Mouse (Mus musculus) liver, adult 2 months (tissue): ENCODE results near the gene St5.

Experiments used
- CTCF ChIP-seq: fragments of 200-500 bp; IDR thresholded peaks from 2 replicates; pipeline ENCODE4 v1.5.1; 2011; ENCODE audit warnings: low read depth, low read length, control low read depth
- POLR2A ChIP-seq: fragments of 200-500 bp; IDR thresholded peaks from 2 replicates; pipeline ENCODE4 v1.6.1; 2011; ENCODE audit warnings: low read length, control low read depth; ENCODE audit not compliant: insufficient read depth; ENCODE audit errors: extremely low read depth

GRCm38 (mm10) chr7:109751427-109752007 is 48.1 kb upstream of the St5 start:
- no peak for TF ChIP-seq CTCF
- no peak for TF ChIP-seq POLR2A
